In the genomic region with DNA sequence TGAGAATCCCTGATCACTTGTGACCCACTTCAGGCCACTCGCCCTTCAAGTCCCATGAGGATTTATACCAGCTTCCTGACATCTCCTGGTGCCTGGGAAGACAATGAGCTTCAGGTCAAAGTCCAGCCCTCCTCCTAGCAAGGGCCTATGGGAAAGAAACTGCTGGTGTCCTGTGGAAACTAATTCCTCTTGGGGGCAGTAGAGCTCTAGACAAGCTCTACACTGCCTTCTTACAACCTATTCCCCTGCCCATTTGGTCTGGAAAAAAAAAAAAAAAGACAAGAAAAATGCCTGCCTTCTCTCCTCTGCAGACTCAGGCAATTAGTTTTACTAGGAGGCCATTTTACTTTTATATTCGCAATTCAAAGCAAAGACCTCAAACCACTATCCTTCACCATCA, we compare ENCODE assay signal across 11 mouse cellular contexts.
DNase-seq lines count a peak whose midpoint lies in the region; ATAC-seq and TF ChIP-seq lines count a peak whose summit lies in the region.
"Had no signal": no experiment of that assay in that cellular context is flagged by ENCODE, and none has a peak within 500 bp of the region (broad histone marks: within the 10 kb centered on the region; RNA-seq: fewer than 3 reads in every experiment).

No protein-coding gene starts in this region.

- no peak overlapping the region for H3K4me3 ChIP-seq in gastrocnemius, adult 2 months
- H3K4me3 ChIP-seq in lung, embryonic 14.5 days (ENCODE audit: low read depth, low read length), result no peak overlapping the region
- H3K4me3 ChIP-seq: embryonic facial prominence, embryonic 12.5 days; limb, embryonic 12.5 days; neural tube, embryonic 12.5 days had no signal

- no peaks in the 10 kb centered on the region for H3K4me1 ChIP-seq in lung, embryonic 14.5 days (ENCODE audit: insufficient read depth)
- H3K4me1 ChIP-seq: embryonic facial prominence, embryonic 12.5 days; limb, embryonic 12.5 days; neural tube, embryonic 12.5 days had no signal

- no peak overlapping the region for H3K9ac ChIP-seq in lung, embryonic 14.5 days
- H3K9ac ChIP-seq: embryonic facial prominence, embryonic 12.5 days; limb, embryonic 12.5 days; neural tube, embryonic 12.5 days had no signal

- H3K4me2 ChIP-seq in lung, embryonic 14.5 days, result no peak overlapping the region
- H3K4me2 ChIP-seq: embryonic facial prominence, embryonic 12.5 days; limb, embryonic 12.5 days; neural tube, embryonic 12.5 days had no signal

- no peaks in the 10 kb centered on the region for H3K27me3 ChIP-seq in lung, embryonic 14.5 days (ENCODE audit: insufficient read depth, low read length)
- H3K27me3 ChIP-seq: embryonic facial prominence, embryonic 12.5 days; limb, embryonic 12.5 days; neural tube, embryonic 12.5 days had no signal

- intact Hi-C loops in gastrocnemius, adult 2 months (cut with DNase I), result no loop called here

- H3K27ac ChIP-seq in gastrocnemius, adult 2 months, result no peak overlapping the region
- H3K27ac ChIP-seq in lung, embryonic 14.5 days (ENCODE audit: low read depth), result no peak overlapping the region
- H3K27ac ChIP-seq: embryonic facial prominence, embryonic 12.5 days; limb, embryonic 12.5 days; neural tube, embryonic 12.5 days had no signal

- H3K9me3 ChIP-seq in lung, embryonic 14.5 days (ENCODE audit: low read depth, low read length), result no peaks in the 10 kb centered on the region
- H3K9me3 ChIP-seq: embryonic facial prominence, embryonic 12.5 days; limb, embryonic 12.5 days; neural tube, embryonic 12.5 days had no signal

- peak; percentile 49 for TF ChIP-seq CTCF in gastrocnemius, adult 2 months (IDR thresholded peaks at IDR 0.05)
- peak; percentile 42 for TF ChIP-seq CTCF in lung, embryonic 14.5 days (IDR thresholded peaks at IDR 0.05; ENCODE audit: low read depth)

- 53% methylated on average over 2 of the region's 2 CpGs for WGBS in lung, embryonic 14.5 days

- DNase-seq in gastrocnemius, adult 2 months, result no peak
- no peak for DNase-seq in gastrocnemius, adult 18-20 months (ENCODE audit: low spot score)
- DNase-seq in lung, embryonic 14.5 days, result peak; percentile 72
- no peak for DNase-seq in lung, postnatal 14 days
- peak; percentile 32 for DNase-seq in naive thymus-derived CD4-positive, alpha-beta T cell, adult 2 months (ENCODE audit: low read depth)
- DNase-seq in spleen, postnatal 14 days (ENCODE audit: low spot score in 2 of 2), result no peak

- H3K36me3 ChIP-seq in lung, embryonic 14.5 days (ENCODE audit: insufficient read depth), result no peaks in the 10 kb centered on the region
- H3K36me3 ChIP-seq: embryonic facial prominence, embryonic 12.5 days; neural tube, embryonic 12.5 days had no signal

- ATAC-seq in lung, embryonic 14.5 days (ENCODE audit: insufficient read depth), result no peak; the same call in 1 of the 2 replicates
- ATAC-seq in activated CD4-positive, CD25-positive, alpha-beta regulatory T cell, adult 4 months, result peak; percentile 46
- no peak for ATAC-seq in erythroid progenitor cell, adult 5-6 weeks (replicated peaks; ENCODE audit: low FRiP score, poor library complexity, severe bottlenecking)

Comparison
In these comparisons a context has a peak if more than half of its experiments do, and no peak if none do; other contexts are left out.
1. DNase-seq: peak in lung, embryonic 14.5 days (single experiment) and naive thymus-derived CD4-positive, alpha-beta T cell, adult 2 months (single experiment); none in gastrocnemius, adult 2 months (single experiment), gastrocnemius, adult 18-20 months (single experiment), lung, postnatal 14 days (single experiment) and spleen, postnatal 14 days (0 of 2).